ENCODE assay signal across 9 mouse cellular contexts in genomic region chr13:46571961-46572647, GRCm38 (mm10).
A peak's percentile ranks its signal among the peaks of the same experiment; 100 is the strongest.
DNase-seq lines count a peak whose midpoint lies in the region; ATAC-seq and TF ChIP-seq lines count a peak whose summit lies in the region.
"Had no signal": no experiment of that assay in that cellular context is flagged by ENCODE, and none has a peak within 500 bp of the region (broad histone marks: within the 10 kb centered on the region; RNA-seq: fewer than 3 reads in every experiment).

No protein-coding gene starts in this region.

- H3K27me3 ChIP-seq in kidney, embryonic 15.5 days: no peaks in the 10 kb centered on the region
- no peaks in the 10 kb centered on the region for H3K27me3 ChIP-seq in lung, embryonic 14.5 days (ENCODE audit: insufficient read depth, low read length)

- no peak overlapping the region for H3K9ac ChIP-seq in kidney, embryonic 15.5 days
- H3K9ac ChIP-seq in lung, embryonic 14.5 days: no peak overlapping the region; the same call in 1 of the 2 replicates

- H3K4me2 ChIP-seq in kidney, embryonic 15.5 days: 0 out of 2 replicates have a peak overlapping the region, but pooled peaks have one; percentile 23
- peak overlapping the region; percentile 53 for H3K4me2 ChIP-seq in lung, embryonic 14.5 days

- H3K4me3 ChIP-seq in kidney, embryonic 15.5 days (replicated peaks): no peak overlapping the region
- H3K4me3 ChIP-seq in lung, embryonic 14.5 days (ENCODE audit: low read depth, low read length): no peak overlapping the region

- no peaks in the 10 kb centered on the region for H3K9me3 ChIP-seq in kidney, embryonic 15.5 days (replicated peaks)
- no peaks in the 10 kb centered on the region for H3K9me3 ChIP-seq in lung, embryonic 14.5 days (ENCODE audit: low read depth, low read length)
- H3K9me3 ChIP-seq: G1E had no signal

- no peak for TF ChIP-seq CTCF in lung, embryonic 14.5 days (IDR thresholded peaks at IDR 0.05; ENCODE audit: low read depth)

- no peak for DNase-seq in kidney, adult 11 months
- DNase-seq in frontal cortex, postnatal 36 days (ENCODE audit: low spot score in 2 of 2): peak; percentile 51 to 64
- peak; percentile 79 for DNase-seq in heart, postnatal 4 days
- peak; percentile 81 for DNase-seq in lung, embryonic 14.5 days
- peak; percentile 37 for DNase-seq in right cerebral cortex, postnatal 4 days
- no peak for DNase-seq in spleen, postnatal 36 days (ENCODE audit: low spot score in 2 of 2)

- ATAC-seq in kidney, embryonic 15.5 days (replicated peaks; ENCODE audit: low FRiP score): 0 out of 2 replicates have a peak, but pooled peaks have one; percentile 33
- ATAC-seq in cerebellum, adult (ENCODE audit: insufficient number of reproducible peaks, low FRiP score, low TSS enrichment): peak; percentile 78
- ATAC-seq in lung, embryonic 14.5 days (ENCODE audit: insufficient read depth): peak; percentile 87

- 50% methylated on average over 11 of the region's 11 CpGs for WGBS in kidney, embryonic 15.5 days
- 23% methylated on average over 11 of the region's 11 CpGs for WGBS in lung, embryonic 14.5 days

- peaks cover 31% of the 10 kb centered on the region for H3K4me1 ChIP-seq in kidney, embryonic 15.5 days
- peaks cover 6% of the 10 kb centered on the region; the same call in 1 of the 2 replicates for H3K4me1 ChIP-seq in lung, embryonic 14.5 days (ENCODE audit: insufficient read depth)

- no peak overlapping the region for H3K27ac ChIP-seq in kidney, embryonic 15.5 days
- peak overlapping the region; percentile 80 for H3K27ac ChIP-seq in lung, embryonic 14.5 days (ENCODE audit: low read depth)

- no peaks in the 10 kb centered on the region for H3K36me3 ChIP-seq in kidney, embryonic 15.5 days
- no peaks in the 10 kb centered on the region for H3K36me3 ChIP-seq in lung, embryonic 14.5 days (ENCODE audit: insufficient read depth)
- H3K36me3 ChIP-seq: G1E had no signal

Comparison
In these comparisons a context has a peak if more than half of its experiments do, and no peak if none do; other contexts are left out.
1. ATAC-seq: peak in every context shown above with its lines; median percentile 87 in lung, embryonic 14.5 days; 78 in cerebellum, adult; 33 in kidney, embryonic 15.5 days.
2. DNase-seq: peak in frontal cortex, postnatal 36 days (2 of 2), heart, postnatal 4 days (single experiment), lung, embryonic 14.5 days (single experiment) and right cerebral cortex, postnatal 4 days (single experiment); none in kidney, adult 11 months (single experiment) and spleen, postnatal 36 days (0 of 2).